Mouse (Mus musculus) layer of hippocampus, postnatal 14 days (tissue): ENCODE measurements at regions not wholly inside any gene's neighbourhood (a gene's known extent, or its start where the extent isn't known, plus 50 kb on each side); places are given as distances from the start of the nearest gene placed in this dataset.
"Not testable (repeated sequence)": the region's sequence is repeated elsewhere in the genome, so short reads cannot be mapped to it uniquely, and the experiment has no call there.

Experiments used
- DNase-seq, 2 experiments: peaks; one replicate each; pipeline ENCODE4 v3.0.0; 2021 to 2022; ENCODE audit warnings: low spot score in 2 of 2, mixed read lengths in 1 of 2

- no peak for DNase-seq
These were observed 168.1 kb upstream of the Oprm1 start for GRCm38 (mm10) chr10:6590211-6590610.

- DNase-seq, result no peak
These were observed 161.1 kb upstream of the Oprm1 start for GRCm38 (mm10) chr10:6597256-6597655.

- DNase-seq, result not testable (repeated sequence)
These were observed 159.7 kb upstream of the Oprm1 start for GRCm38 (mm10) chr10:6598586-6598985.

- peak in 1 of 2 experiments; percentile 39 for DNase-seq
These were observed 110.7 kb upstream of the Oprm1 start for GRCm38 (mm10) chr10:6647576-6647975.

- DNase-seq, result peak; percentile 17 to 36
These were observed 72.8 kb upstream of the Oprm1 start for GRCm38 (mm10) chr10:6685308-6686080.

- DNase-seq, result no peak
These were observed 72.2 kb upstream of the Oprm1 start for GRCm38 (mm10) chr10:6686081-6686474.
